12 mouse cellular contexts compared by ENCODE assay signal in the genomic region with DNA sequence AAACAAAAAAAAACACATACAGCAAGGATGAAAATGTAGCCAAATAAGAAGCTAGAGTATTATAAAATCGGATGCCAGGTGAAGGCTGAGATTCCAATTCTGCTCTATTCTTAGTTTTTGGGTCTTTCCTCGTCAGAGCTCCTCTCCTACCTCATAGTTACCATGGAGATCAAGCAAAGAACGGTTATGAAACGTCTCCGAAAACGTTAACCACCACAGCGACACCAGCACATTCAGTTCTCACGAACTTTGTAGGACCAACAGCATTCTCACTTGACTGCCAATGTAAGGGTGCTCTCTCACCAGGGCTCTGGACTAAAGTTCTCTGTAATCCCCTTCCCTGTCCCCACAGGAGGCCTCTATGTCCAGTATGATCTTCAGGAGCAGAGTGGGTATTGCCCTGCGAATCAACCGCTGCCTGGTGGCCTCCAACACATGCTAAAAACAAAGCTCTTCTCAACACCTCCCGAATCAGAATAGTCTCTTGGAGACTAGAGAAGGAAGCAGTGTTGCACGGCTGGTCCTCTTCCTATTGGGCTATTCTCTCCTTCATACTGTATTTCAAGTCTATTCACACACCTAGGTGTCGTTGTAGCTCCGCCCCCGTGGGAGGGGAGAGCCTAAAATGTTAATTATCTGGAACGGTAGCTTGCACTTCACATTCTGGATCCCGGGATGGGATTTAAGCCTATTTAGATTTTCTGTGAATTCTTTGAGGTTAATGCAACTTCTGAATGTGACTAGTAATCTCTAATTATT. TPM values are rescaled to one million over a fixed set of nuclear protein-coding genes. Genes with fewer than 3 reads are reported as not detected.
DNase-seq lines count a peak whose midpoint lies in the region; ATAC-seq and TF ChIP-seq lines count a peak whose summit lies in the region.
"Had no signal": no experiment of that assay in that cellular context is flagged by ENCODE, and none has a peak within 500 bp of the region (broad histone marks: within the 10 kb centered on the region; RNA-seq: fewer than 3 reads in every experiment).

No protein-coding gene starts in this region.

- no peak for ATAC-seq in heart, embryonic 14.5 days (ENCODE audit: insufficient number of reproducible peaks, insufficient read depth, low FRiP score, low read depth)
- no peak for ATAC-seq in lung, embryonic 16.5 days (ENCODE audit: low read depth)
- no peak for ATAC-seq in intestine, postnatal 0 days
- no peak for ATAC-seq in stomach, embryonic 15.5 days (ENCODE audit: insufficient read depth, low FRiP score, low read depth)

- WGBS in heart, embryonic 14.5 days = 17% methylated on average over 17 of the region's 17 CpGs
- 19% methylated on average over 17 of the region's 17 CpGs for WGBS in lung, embryonic 16.5 days
- 41% methylated on average over 17 of the region's 17 CpGs for WGBS in intestine, postnatal 0 days
- WGBS in stomach, embryonic 15.5 days = 23% methylated on average over 17 of the region's 17 CpGs

- no peak for DNase-seq in heart, adult 9 months (ENCODE audit: low spot score in 2 of 2)
- DNase-seq in lung, postnatal 14 days = no peak
- DNase-seq in urinary bladder, postnatal 4 days (ENCODE audit: low spot score in 2 of 2) = no peak
- DNase-seq in testis, postnatal 10 days (ENCODE audit: low spot score) = no peak
- DNase-seq: adrenal gland, postnatal 25 days; cerebellum, postnatal 25 days; heart, postnatal 4 days had no signal

- H3K27ac ChIP-seq in heart, embryonic 14.5 days (replicated peaks in 1 of 2; ENCODE audit: control insufficient read depth in 1 of 2, insufficient read depth in 1 of 2, low read depth in 2 of 2, low read length in 2 of 2) = no peak overlapping the region
- no peak overlapping the region for H3K27ac ChIP-seq in lung, embryonic 16.5 days (ENCODE audit: low read length)
- no peak overlapping the region for H3K27ac ChIP-seq in intestine, postnatal 0 days (ENCODE audit: low read depth, low read length)
- peak overlapping the region; percentile 78; the same call in 1 of the 2 replicates for H3K27ac ChIP-seq in stomach, embryonic 15.5 days

- H3K9ac ChIP-seq in heart, embryonic 14.5 days (ENCODE audit: low read length) = no peak overlapping the region
- no peak overlapping the region for H3K9ac ChIP-seq in lung, embryonic 16.5 days (ENCODE audit: low read length)
- no peak overlapping the region for H3K9ac ChIP-seq in intestine, postnatal 0 days (ENCODE audit: low read depth, low read length)
- H3K9ac ChIP-seq in stomach, embryonic 15.5 days = no peak overlapping the region
- H3K9ac ChIP-seq: limb, embryonic 15.5 days had no signal

- H3K9me3 ChIP-seq in heart, embryonic 14.5 days (ENCODE audit: control insufficient read depth, low read length) = no peaks in the 10 kb centered on the region
- H3K9me3 ChIP-seq in lung, embryonic 16.5 days (ENCODE audit: control insufficient read depth, low read length) = no peaks in the 10 kb centered on the region
- no peaks in the 10 kb centered on the region for H3K9me3 ChIP-seq in intestine, postnatal 0 days (ENCODE audit: control insufficient read depth)
- no peaks in the 10 kb centered on the region for H3K9me3 ChIP-seq in stomach, embryonic 15.5 days
- H3K9me3 ChIP-seq: limb, embryonic 15.5 days had no signal

- peak overlapping the region; percentile 28 for H3K4me2 ChIP-seq in heart, embryonic 14.5 days (ENCODE audit: low read length)
- peak overlapping the region; percentile 39 for H3K4me2 ChIP-seq in lung, embryonic 16.5 days (ENCODE audit: low read depth, low read length)
- peak overlapping the region; percentile 52 for H3K4me2 ChIP-seq in intestine, postnatal 0 days (replicated peaks; ENCODE audit: low read depth)
- peak overlapping the region; percentile 17; the same call in 1 of the 2 replicates for H3K4me2 ChIP-seq in stomach, embryonic 15.5 days

- H3K36me3 ChIP-seq in heart, embryonic 14.5 days (ENCODE audit: control insufficient read depth, insufficient read depth, low read length) = no peaks in the 10 kb centered on the region
- no peaks in the 10 kb centered on the region for H3K36me3 ChIP-seq in lung, embryonic 16.5 days (ENCODE audit: control insufficient read depth, insufficient read depth, low read length)
- no peaks in the 10 kb centered on the region for H3K36me3 ChIP-seq in intestine, postnatal 0 days (ENCODE audit: control insufficient read depth, insufficient read depth)
- no peaks in the 10 kb centered on the region for H3K36me3 ChIP-seq in stomach, embryonic 15.5 days
- H3K36me3 ChIP-seq: limb, embryonic 15.5 days had no signal

- H3K27me3 ChIP-seq in heart, embryonic 14.5 days (ENCODE audit: control insufficient read depth, insufficient read depth, low read length) = peaks cover 49% of the 10 kb centered on the region
- H3K27me3 ChIP-seq in lung, embryonic 16.5 days (ENCODE audit: control insufficient read depth, insufficient read depth, low read depth, low read length) = peaks cover 23% of the 10 kb centered on the region
- no peaks in the 10 kb centered on the region for H3K27me3 ChIP-seq in intestine, postnatal 0 days (replicated peaks; ENCODE audit: control insufficient read depth, insufficient read depth, low read length)
- peaks cover 11% of the 10 kb centered on the region for H3K27me3 ChIP-seq in stomach, embryonic 15.5 days (replicated peaks)

- peaks cover 15% of the 10 kb centered on the region in 2 experiments; a peak in 3 of 4 replicates for H3K4me1 ChIP-seq in heart, embryonic 14.5 days (ENCODE audit: control insufficient read depth in 2 of 2, insufficient read depth in 2 of 2, low read length in 2 of 2)
- H3K4me1 ChIP-seq in lung, embryonic 16.5 days (replicated peaks; ENCODE audit: control insufficient read depth, insufficient read depth, low read length) = peaks cover 18% of the 10 kb centered on the region
- no peaks in the 10 kb centered on the region for H3K4me1 ChIP-seq in intestine, postnatal 0 days (replicated peaks; ENCODE audit: control insufficient read depth, insufficient read depth, low read length)
- H3K4me1 ChIP-seq in stomach, embryonic 15.5 days = peaks cover 27% of the 10 kb centered on the region

- no peak overlapping the region for H3K4me3 ChIP-seq in heart, embryonic 14.5 days (ENCODE audit: control insufficient read depth in 1 of 2, insufficient read depth in 1 of 2, low read depth in 1 of 2, low read length in 2 of 2)
- no peak overlapping the region for H3K4me3 ChIP-seq in lung, embryonic 16.5 days (ENCODE audit: low read length)
- H3K4me3 ChIP-seq in intestine, postnatal 0 days (ENCODE audit: low read depth, low read length) = no peak overlapping the region
- no peak overlapping the region for H3K4me3 ChIP-seq in stomach, embryonic 15.5 days (replicated peaks)
- H3K4me3 ChIP-seq: limb, embryonic 15.5 days had no signal

- TF ChIP-seq CTCF in intestine, postnatal 0 days (IDR thresholded peaks at IDR 0.05; ENCODE audit: low read depth) = no peak

RNA-seq across cellular contexts. Expression of a gene that starts 50.2 kb away (rescaled TPM):
- polyA plus RNA-seq in heart, embryonic 14.5 days (2014; fragmentation: Nextera tagmentation; extraction: Ambion mirVana) = not detected in 2 replicates
- polyA plus RNA-seq in lung, embryonic 16.5 days (2015; fragmentation: Nextera tagmentation; extraction: Ambion mirVana) = not detected in 2 replicates
- 0.21 and 0.34 TPM in 2 replicates for polyA plus RNA-seq in intestine, postnatal 0 days (2015; fragmentation: Nextera tagmentation; extraction: Ambion mirVana)
- not detected in 2 replicates for polyA plus RNA-seq in stomach, embryonic 15.5 days (2015; fragmentation: Nextera tagmentation; extraction: Ambion mirVana)
- polyA plus RNA-seq: limb, embryonic 15.5 days had no signal
